In genomic region chrX:23694588-23694987, GRCm38 (mm10) we compare ENCODE assay signal across 11 mouse cellular contexts. TPM values are rescaled to one million over a fixed set of nuclear protein-coding genes. Genes with fewer than 3 reads are reported as not detected.
DNase-seq lines count a peak whose midpoint lies in the region; ATAC-seq and TF ChIP-seq lines count a peak whose summit lies in the region.
"Had no signal": no experiment of that assay in that cellular context is flagged by ENCODE, and none has a peak within 500 bp of the region (broad histone marks: within the 10 kb centered on the region; RNA-seq: fewer than 3 reads in every experiment).

No protein-coding gene starts in this region.

- no peaks in the 10 kb centered on the region for H3K9me3 ChIP-seq in heart, postnatal 0 days (replicated peaks; ENCODE audit: control insufficient read depth, low read length)
- H3K9me3 ChIP-seq in CH12.LX (replicated peaks; ENCODE audit: low read length) = no peaks in the 10 kb centered on the region
- no peaks in the 10 kb centered on the region for H3K9me3 ChIP-seq in forebrain, embryonic 16.5 days (ENCODE audit: control insufficient read depth, low read length)
- no peaks in the 10 kb centered on the region for H3K9me3 ChIP-seq in liver, postnatal 0 days (ENCODE audit: low read length)

- TF ChIP-seq CTCF in heart, postnatal 0 days (IDR thresholded peaks at IDR 0.05; ENCODE audit: low read depth) = no peak
- TF ChIP-seq CTCF in CH12.LX (conservative IDR thresholded peaks at IDR 0.05 in 1 of 2, IDR thresholded peaks at IDR 0.05 in 1 of 2; ENCODE audit: low read depth in 2 of 2, low read length in 2 of 2) = no peak
- no peak for TF ChIP-seq CTCF in liver, postnatal 0 days (IDR thresholded peaks at IDR 0.05; ENCODE audit: low read depth)

- 48% methylated on average over 3 of the region's 3 CpGs for WGBS in heart, postnatal 0 days
- WGBS in forebrain, embryonic 16.5 days = 85% methylated on average over 3 of the region's 3 CpGs
- 60% methylated on average over 3 of the region's 3 CpGs for WGBS in liver, postnatal 0 days (ENCODE audit: insufficient replicate concordance)

- dilution Hi-C loops in CH12.LX (cut with MboI; ENCODE audit: extremely low pct_ligation_motif_present, extremely low pct_unique_long_range_greater_than_20kb, low sequenced_read_pairs) = no loop called here

- ATAC-seq in heart, postnatal 0 days (ENCODE audit: insufficient read depth, low read depth) = no peak
- ATAC-seq in forebrain, embryonic 16.5 days = no peak
- no peak for ATAC-seq in liver, postnatal 0 days
- ATAC-seq in monocyte, adult 5-6 weeks (replicated peaks; ENCODE audit: insufficient number of reproducible peaks, low FRiP score, low TSS enrichment, poor library complexity, severe bottlenecking) = no peak
- ATAC-seq: Patski had no signal

- no peaks in the 10 kb centered on the region for H3K4me1 ChIP-seq in heart, postnatal 0 days (ENCODE audit: control insufficient read depth, insufficient read depth)
- H3K4me1 ChIP-seq in CH12.LX (ENCODE audit: control insufficient read depth in 1 of 2, insufficient read depth in 2 of 2) = no peaks in the 10 kb centered on the region
- no peaks in the 10 kb centered on the region for H3K4me1 ChIP-seq in forebrain, embryonic 16.5 days (replicated peaks; ENCODE audit: control insufficient read depth, insufficient read depth, low read length)
- H3K4me1 ChIP-seq in liver, postnatal 0 days (ENCODE audit: insufficient read depth) = no peaks in the 10 kb centered on the region

- H3K36me3 ChIP-seq in heart, postnatal 0 days (replicated peaks; ENCODE audit: control insufficient read depth, insufficient read depth, low read length) = no peaks in the 10 kb centered on the region
- H3K36me3 ChIP-seq in CH12.LX (replicated peaks in 1 of 2; ENCODE audit: control insufficient read depth in 1 of 2, insufficient read depth in 1 of 2, low read length in 1 of 2) = no peaks in the 10 kb centered on the region
- no peaks in the 10 kb centered on the region for H3K36me3 ChIP-seq in forebrain, embryonic 16.5 days (ENCODE audit: control insufficient read depth, insufficient read depth)
- H3K36me3 ChIP-seq in liver, postnatal 0 days (replicated peaks; ENCODE audit: insufficient read depth, low read length) = no peaks in the 10 kb centered on the region

- TF ChIP-seq EP300 in heart, postnatal 0 days (IDR thresholded peaks at IDR 0.05; ENCODE audit: low read depth) = no peak
- no peak for TF ChIP-seq EP300 in CH12.LX (IDR thresholded peaks at IDR 0.05; ENCODE audit: low read length)
- no peak for TF ChIP-seq EP300 in liver, postnatal 0 days (IDR thresholded peaks at IDR 0.05; ENCODE audit: low read depth)

- peak overlapping the region; percentile 70 for H3K4me3 ChIP-seq in heart, postnatal 0 days (ENCODE audit: low read depth, low read length)
- peak overlapping the region in 2 of 3 experiments; percentile 53 to 64 for H3K4me3 ChIP-seq in CH12.LX (replicated peaks in 1 of 3; ENCODE audit: low read depth in 2 of 3, low read length in 2 of 3, poor library complexity in 1 of 3)
- no peak overlapping the region for H3K4me3 ChIP-seq in forebrain, embryonic 16.5 days (replicated peaks; ENCODE audit: low read length)
- peak overlapping the region; percentile 76 for H3K4me3 ChIP-seq in liver, postnatal 0 days (ENCODE audit: low read depth, low read length)

- no peak overlapping the region for H3K27ac ChIP-seq in heart, postnatal 0 days (ENCODE audit: low read depth)
- H3K27ac ChIP-seq in CH12.LX (ENCODE audit: insufficient read depth, low read depth) = no peak overlapping the region
- no peak overlapping the region for H3K27ac ChIP-seq in forebrain, embryonic 16.5 days (ENCODE audit: low read length)
- no peak overlapping the region for H3K27ac ChIP-seq in liver, postnatal 0 days (ENCODE audit: low read depth)

- TF ChIP-seq RAD21 in CH12.LX (IDR thresholded peaks at IDR 0.05; ENCODE audit: low read depth, low read length) = no peak

- TF ChIP-seq POLR2A in CH12.LX (IDR thresholded peaks at IDR 0.05; ENCODE audit: low read depth, low read length) = no peak

- H3K4me2 ChIP-seq in heart, postnatal 0 days (ENCODE audit: low read depth, low read length) = peak overlapping the region; percentile 70
- H3K4me2 ChIP-seq in CH12.LX (ENCODE audit: insufficient read depth, low read depth, poor library complexity, severe bottlenecking) = no peak overlapping the region; the same call in 1 of the 2 replicates
- H3K4me2 ChIP-seq in forebrain, embryonic 16.5 days (ENCODE audit: low read length) = peak overlapping the region; percentile 28; the same call in 1 of the 2 replicates
- H3K4me2 ChIP-seq in liver, postnatal 0 days (ENCODE audit: low read depth, low read length) = peak overlapping the region; percentile 67

- no peak for DNase-seq in heart, postnatal 0 days (ENCODE audit: low spot score)
- no peak for DNase-seq in heart, postnatal 4 days
- DNase-seq in CH12.LX (ENCODE audit: extremely low read depth) = no peak
- no peak for DNase-seq in liver, postnatal 0 days
- DNase-seq in cerebellum, postnatal 14 days = no peak
- DNase-seq in kidney, adult 8-10 months = no peak
- DNase-seq: kidney, postnatal 14 days; lung, postnatal 14 days had no signal

- H3K79me2 ChIP-seq in CH12.LX (replicated peaks; ENCODE audit: control insufficient read depth, extremely low read depth, insufficient read depth, poor library complexity, severe bottlenecking) = peaks cover 14% of the 10 kb centered on the region

- no peaks in the 10 kb centered on the region for H3K27me3 ChIP-seq in heart, postnatal 0 days (ENCODE audit: control insufficient read depth, insufficient read depth, low read length)
- H3K27me3 ChIP-seq in CH12.LX (replicated peaks) = no peaks in the 10 kb centered on the region
- no peaks in the 10 kb centered on the region for H3K27me3 ChIP-seq in forebrain, embryonic 16.5 days (replicated peaks; ENCODE audit: control insufficient read depth, insufficient read depth, low read length)
- no peaks in the 10 kb centered on the region for H3K27me3 ChIP-seq in liver, postnatal 0 days (ENCODE audit: insufficient read depth, low read length)

- in situ Hi-C loops in CH12.LX (cut with MboI; ENCODE audit: low pct_ligation_motif_present, low pct_unique_long_range_greater_than_20kb, low sequenced_read_pairs) = no loop called here

- H3K9ac ChIP-seq in heart, postnatal 0 days (replicated peaks; ENCODE audit: low read depth, low read length) = no peak overlapping the region
- peak overlapping the region; percentile 82; the same call in 1 of the 2 replicates for H3K9ac ChIP-seq in CH12.LX (ENCODE audit: insufficient read depth, low read depth)
- no peak overlapping the region for H3K9ac ChIP-seq in forebrain, embryonic 16.5 days (replicated peaks; ENCODE audit: low read depth, low read length)
- no peak overlapping the region for H3K9ac ChIP-seq in liver, postnatal 0 days (replicated peaks)

TF ChIP-seq in CH12.LX, 34 proteins besides CTCF, POLR2A, EP300 and RAD21:
- TF ChIP-seq SIN3A (IDR thresholded peaks at IDR 0.05; ENCODE audit: low read length) (no peak), MAFK (IDR thresholded peaks at IDR 0.05; ENCODE audit: insufficient replicate concordance, low read length) (0 out of 2 replicates have a peak, but pooled peaks have one; percentile 15), MYC (IDR thresholded peaks at IDR 0.05; ENCODE audit: low read depth, low read length) (no peak), IRF4 (IDR thresholded peaks at IDR 0.05; ENCODE audit: low read depth, low read length) (no peak)

RNA-seq across cellular contexts. Expression of gene Wdr44, which starts 1.7 kb away (rescaled TPM):
- 6.0 and 9.1 TPM in 2 replicates for total RNA-seq in heart, postnatal 0 days (2014; rRNA removed; ENCODE audit: low replicate concordance)
- polyA plus RNA-seq in heart, postnatal 0 days (2015; fragmentation: Nextera tagmentation; extraction: Ambion mirVana) = 9.5 and 9.9 TPM in 2 replicates
- total RNA-seq in heart, postnatal 4 days (2021) = 10 to 100 TPM; 10.6 to 11.9 TPM
- total RNA-seq in CH12.LX (2012; rRNA removed) (1.5 and 2.0 TPM in 2 replicates), CH12.LX (2014; rRNA removed) (2.2 and 3.0 TPM in 2 replicates)
- 4.3 and 4.7 TPM in 2 replicates for polyA plus RNA-seq in CH12.LX (2012; ENCODE audit: insufficient read length, low read depth)
- polyA plus RNA-seq in forebrain, embryonic 16.5 days (2015; fragmentation: Nextera tagmentation; extraction: Ambion mirVana) = 14.9 and 18.0 TPM in 2 replicates
- polyA plus RNA-seq in liver, postnatal 0 days (2015; fragmentation: Nextera tagmentation; extraction: Ambion mirVana) = 3.4 and 3.7 TPM in 2 replicates
- 25.8 to 50.2 TPM (median 36.4 TPM) in 3 replicates for total RNA-seq in monocyte, adult 5-6 weeks (2017)
